Mouse (Mus musculus): ENCODE measurements at regions not wholly inside any gene's neighbourhood (a gene's known extent, or its start where the extent isn't known, plus 50 kb on each side); places are given as distances from the start of the nearest gene placed in this dataset.
A peak's percentile ranks its signal among the peaks of the same experiment; 100 is the strongest.

DNA sequence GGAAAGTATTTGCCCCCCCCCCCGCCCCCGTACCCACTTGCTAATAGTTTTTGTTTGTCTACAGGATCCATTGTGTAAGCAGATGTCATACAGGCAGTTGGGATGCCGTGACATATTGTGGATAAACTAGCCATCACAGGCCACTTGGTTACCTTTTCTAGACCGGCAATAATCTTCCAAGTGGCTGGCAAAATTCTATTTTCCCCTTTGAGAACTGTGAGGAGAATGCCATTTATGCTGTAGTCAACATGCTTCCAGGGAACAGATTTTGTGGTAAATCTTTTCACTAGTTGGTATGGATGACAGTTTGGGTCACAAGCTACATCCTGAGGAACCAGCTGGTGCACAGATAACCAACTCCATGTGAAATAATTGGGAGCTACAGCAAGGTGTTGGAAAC is 456.5 kb upstream of the Plxna2 start:
- no peak for DNase-seq

DNA sequence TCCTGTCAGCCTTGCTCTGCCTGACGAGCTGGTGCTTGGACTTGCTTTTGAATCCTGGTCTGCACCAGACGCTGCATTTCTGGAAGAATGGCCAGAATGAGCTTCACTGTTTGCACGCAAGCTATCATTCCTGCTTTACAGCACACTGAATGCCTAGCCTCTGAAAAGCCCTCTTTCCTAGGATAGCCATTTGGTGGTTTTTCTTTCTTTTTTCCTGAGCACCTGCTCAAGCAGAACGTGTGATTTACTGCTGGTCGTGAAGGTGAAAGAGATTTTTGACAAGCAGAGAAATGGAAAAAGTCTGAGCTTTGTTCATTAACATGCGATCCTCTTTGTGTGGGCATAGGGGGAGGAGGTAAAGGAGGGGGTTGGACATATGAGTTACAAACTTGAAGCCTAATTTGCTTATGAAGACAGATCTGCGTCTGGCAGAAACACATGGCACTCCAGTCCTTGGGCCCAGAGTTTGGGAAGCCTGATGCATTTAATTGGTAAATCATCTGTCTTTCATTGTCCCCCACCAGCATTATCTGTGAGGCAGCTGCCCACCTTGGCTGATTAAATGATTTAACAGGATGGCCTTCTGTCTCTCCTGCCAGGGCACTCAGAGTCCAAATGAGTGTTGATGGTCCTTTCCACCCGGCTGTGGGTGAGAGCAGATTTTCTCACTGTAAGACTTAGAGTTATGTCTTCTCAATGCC is 457.1 kb upstream of the Plxna2 start:
- DNase-seq, result peak; percentile 86

DNA sequence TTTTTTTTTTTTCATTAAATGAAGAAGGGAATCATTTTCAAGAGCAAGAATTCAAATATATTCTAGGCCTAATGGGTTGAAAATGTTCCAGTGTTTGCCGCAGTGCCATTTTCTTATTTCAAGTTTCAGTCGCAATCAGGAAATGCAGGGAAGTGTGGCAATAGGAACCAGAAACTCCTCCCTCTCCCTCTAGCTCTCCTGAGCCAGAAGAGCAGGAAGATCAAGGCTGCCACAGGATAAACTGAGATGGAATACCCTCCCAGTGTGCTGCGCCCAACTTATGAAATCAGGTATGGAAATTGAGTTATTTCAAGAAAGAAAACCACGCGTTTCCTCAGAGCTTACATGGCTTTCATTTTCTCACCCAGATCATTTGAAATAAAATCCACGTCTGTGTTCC is 460.8 kb upstream of the Plxna2 start:
- no peak for DNase-seq

DNA sequence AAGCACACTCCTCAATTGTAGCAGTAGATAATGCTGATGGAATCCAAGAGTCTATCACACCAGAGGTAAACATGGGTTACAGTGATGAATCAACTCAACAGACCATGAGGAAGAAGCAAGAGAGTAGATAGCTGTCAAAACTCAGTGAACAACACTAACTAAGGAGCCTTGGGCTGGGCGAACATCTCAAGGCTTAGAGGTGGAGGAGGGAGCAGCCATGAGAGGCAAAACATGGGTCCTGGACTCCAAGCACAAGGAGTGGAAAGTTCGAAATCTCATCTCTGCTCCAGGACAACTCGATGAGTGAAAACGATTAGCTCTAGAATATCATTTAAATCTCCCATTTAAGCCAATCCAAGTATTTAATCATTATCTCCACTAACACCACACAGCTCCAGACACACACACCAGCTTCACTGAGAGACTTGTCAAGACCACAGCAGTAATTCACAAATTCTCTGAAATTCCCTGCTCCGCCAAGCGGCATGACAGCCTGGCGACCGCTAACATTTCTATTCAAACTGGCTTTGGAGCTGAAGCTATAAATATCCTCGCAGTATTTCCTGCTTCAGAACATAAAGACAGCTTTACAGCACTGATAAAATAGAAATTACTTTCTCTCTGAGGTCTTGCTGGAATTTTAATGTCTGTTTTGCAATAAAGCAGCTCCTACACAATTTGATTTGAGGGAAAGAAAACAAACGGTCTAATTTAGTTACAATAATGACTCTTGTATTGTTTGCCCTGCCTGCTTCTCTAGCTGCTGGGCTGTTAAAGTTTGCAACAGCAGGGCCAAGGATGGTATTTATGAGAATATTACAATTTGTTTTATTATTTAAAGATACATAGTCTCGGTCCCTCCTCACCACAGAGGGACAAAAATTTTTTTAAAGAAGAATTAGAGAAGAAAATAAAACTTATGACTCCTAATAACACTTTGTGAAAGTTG is 469.3 kb upstream of the Plxna2 start:
- DNase-seq, result peak; percentile 4

DNA sequence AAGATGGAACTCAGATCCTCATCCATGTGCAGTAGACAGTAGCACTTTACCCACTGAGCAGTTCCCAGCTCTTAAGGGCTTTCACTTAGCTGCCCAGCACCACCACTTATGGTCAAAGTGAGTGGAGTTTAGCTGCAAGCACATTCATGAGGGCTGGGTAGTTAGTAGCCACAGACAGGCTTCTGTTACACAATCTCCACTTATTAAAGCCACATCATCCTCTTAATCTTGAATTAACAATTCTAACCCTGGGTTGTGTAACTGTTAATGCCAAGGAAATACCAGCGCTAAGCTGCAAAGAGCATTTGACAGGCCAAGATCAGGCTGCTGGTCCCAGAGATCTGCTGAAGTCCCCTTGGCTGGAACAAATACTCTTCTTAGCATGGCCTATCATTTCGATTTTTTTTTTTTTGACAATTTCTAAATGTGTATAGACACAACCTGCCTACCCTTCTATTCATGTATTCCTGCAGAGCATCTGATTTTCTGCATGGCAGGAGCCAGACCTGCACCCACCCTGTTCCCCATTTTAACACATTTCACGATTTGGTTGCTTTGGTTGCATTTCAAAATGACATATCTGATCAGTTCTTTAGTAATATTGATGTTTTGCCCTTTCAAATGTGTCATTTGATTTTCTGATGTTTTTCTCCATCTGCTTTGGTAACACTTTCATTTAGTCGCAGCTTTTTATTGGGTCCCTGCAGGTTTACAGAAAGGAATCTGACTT is 500.2 kb upstream of the Plxna2 start:
- DNase-seq, result peak; percentile 25

DNA sequence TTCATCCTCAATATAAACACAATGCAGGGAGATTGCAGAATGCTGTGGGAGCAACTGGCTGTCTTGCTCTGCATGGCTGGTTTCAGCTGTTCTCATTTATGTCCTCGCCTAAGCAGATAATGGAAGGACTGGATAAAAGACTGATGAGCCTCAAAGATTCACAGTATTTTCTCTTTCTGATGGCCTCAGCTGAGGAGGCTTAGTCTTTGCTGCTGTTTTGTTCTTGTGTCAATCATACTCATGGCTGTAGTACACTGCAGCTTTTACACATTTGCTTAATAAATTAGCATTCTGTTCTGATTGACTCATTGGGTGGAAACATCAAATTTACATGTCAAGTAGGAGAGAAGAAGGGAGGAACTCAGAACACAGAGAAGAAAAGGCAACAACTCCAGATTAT is 503.6 kb upstream of the Plxna2 start:
- DNase-seq, result no peak

DNA sequence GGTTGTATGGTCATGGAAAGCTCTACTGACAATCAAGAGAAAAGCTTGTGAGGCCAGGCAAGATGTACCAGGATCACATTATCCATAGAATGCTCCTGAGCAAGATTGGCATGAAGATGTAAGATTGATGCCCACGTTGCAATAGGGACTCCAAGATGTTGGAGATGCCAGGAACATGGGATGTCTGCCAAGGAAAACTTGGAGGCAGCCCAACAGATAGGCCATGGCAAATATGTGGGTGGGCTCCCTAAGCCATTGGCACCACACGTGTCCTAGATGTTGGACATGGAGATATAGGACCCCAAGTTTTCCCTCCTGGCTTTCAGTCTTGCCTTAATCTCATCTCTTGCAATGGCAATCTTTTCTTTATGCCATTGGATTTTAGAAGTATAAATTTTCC is 506.1 kb upstream of the Plxna2 start:
- DNase-seq, result no peak

DNA sequence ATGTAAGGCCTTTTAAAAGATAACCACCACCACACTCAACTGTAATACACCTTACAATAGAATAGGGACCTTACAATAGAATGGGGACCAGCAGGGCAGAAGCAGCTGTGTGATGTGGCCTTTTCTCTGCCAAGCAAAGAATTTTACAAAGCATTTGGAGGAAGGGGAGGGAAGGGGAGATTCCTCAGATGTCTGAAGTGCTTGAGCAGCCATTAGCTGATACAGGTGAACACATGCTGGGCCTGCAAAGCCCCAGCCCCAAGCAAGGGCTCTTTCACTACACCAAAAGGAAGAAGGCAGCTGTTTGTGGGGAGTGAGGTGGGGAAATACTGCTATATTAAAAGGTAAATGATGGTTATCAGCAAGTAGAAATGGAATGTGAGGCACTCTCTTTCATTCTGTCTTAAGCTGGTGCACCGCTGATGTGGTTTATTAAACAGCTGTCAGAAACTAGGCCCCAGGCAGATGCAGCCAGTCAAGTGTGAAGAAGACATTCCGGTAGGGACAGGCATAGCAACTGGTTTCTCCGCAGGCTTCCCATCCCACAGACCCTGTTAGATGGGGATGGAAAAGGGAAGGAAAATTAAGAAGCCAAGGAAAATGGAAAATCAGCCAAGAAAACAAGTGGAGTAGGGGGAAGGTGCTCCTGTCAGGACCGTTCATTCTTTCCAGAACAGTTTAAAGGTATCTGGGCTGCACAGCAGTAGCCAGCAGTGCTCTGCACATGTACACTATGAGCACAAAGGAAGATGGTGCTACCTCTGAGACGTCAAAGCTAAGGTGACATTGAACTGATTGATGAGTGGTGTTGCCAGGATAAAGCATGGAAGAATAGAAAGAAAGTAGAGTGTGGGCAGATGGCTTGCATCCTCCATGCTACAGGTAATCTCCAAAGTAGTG is 508.6 kb upstream of the Plxna2 start:
- peak; percentile 62 for DNase-seq

DNA sequence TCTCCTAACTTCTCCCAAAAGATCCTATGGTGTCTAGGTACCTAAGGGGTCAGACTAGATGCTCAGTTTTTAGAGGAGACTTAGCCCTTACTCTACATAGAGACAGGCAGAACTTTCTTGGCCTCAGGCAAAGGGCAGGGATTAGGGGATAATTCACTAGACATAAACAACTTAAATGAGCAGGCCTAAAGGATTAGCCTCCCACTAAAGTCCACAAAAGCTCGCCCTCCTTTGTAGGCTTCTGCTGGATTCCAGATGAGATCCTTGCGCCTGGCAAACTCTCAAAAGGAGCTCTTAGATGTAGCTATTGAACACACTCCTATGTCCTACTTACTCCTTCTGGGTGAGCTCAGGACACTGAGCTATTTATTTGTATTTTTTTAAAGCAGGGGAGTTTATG is 509.9 kb upstream of the Plxna2 start:
- peak; percentile 35 for DNase-seq

DNA sequence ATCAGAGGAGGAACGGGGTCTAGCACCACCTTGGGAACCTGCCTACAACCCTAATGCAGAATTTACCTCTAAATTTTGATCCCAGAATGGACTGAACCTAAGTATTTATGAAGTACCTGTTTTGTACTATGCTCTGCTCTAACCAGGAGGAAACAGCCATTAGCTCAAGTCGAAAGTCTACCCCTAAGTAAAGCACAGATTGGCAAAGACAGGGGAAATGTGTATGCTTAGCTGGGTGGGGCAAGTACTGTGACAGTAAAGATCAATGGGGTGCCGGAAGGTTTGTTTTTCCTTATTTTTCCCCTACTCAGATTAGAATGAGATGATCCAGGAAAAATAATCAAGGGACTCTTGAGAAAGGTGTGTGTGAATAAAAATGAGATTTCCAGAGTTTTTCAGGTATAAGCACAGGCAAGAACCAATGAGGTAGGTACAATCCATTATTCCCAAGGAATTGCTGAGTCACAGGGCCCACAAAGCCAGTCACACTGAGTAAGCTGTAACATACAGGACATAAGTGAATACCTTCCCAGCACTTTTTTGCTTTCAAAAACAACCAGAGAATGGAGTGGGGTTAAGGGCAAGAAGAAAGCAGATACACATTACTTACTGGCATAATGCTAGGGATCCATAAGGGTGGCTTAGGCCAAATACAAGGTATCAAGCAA is 510.6 kb upstream of the Plxna2 start:
- no peak for DNase-seq

DNA sequence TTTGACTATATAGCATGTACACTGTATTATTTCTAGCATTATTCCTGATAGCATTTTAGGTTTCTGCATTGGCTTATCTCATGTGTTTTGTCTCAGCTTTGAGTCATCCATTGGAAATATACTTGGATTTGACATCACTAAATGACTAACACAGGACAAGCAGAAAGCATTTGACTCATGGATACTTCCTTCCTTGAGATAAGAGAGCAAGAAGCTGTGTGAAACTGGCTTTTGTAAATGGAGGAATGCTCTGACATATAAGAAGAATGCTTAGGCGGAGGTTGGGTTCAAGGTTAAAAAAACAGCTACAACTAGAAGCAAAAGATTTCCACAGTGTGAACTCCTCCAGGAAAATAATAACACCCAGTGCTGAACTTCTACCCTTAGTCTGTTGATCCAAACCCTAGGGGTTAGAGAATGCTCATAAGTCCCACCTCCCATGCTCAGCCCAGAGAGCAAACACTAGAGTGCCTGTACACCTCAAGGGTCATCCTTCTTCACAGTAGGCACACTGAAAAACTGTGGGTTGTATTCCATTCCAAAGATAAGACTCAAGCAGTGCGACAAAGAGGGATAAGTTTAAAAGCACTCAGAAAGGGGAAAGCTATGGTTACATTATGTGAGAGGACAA is 528.0 kb upstream of the Plxna2 start:
- DNase-seq, result no peak

DNA sequence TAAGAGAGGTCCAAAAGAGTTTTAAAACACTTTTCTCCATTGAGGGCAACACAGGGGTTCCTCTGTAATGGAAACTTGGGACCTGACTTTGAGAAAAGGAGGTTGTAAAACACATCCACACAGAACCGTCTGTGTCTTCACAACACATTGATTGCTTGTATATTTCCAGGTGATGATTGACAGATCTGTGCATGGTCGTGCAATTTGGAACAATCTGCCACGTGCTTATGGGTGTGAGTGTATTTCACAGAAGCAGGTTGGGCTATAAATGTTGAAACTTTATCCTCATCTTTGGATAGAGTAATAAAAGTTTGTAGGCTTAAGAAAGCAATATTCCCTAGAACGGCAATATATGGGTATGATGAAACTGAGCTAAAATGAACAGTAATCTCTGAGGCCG is 559.5 kb upstream of the Plxna2 start:
- no peak for DNase-seq

DNA sequence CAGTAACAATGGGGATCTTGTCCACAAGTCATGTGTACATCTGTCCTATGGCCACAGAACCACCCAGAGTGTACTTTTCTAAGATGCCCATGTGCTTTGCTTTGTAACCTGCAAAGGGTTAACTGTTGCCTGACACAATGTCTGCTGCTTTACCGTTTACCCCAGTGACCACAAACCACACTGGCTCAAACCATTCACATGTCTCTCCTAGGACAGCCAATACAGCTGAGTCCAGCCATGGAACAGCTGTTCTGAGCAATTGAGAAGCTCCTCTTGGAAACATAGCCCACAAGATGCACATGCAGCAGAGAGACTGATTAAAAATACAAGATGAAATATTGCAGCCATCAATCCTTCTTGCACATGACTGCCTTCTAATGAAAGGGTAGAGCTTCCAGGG is 561.5 kb upstream of the Plxna2 start:
- DNase-seq, result no peak

DNA sequence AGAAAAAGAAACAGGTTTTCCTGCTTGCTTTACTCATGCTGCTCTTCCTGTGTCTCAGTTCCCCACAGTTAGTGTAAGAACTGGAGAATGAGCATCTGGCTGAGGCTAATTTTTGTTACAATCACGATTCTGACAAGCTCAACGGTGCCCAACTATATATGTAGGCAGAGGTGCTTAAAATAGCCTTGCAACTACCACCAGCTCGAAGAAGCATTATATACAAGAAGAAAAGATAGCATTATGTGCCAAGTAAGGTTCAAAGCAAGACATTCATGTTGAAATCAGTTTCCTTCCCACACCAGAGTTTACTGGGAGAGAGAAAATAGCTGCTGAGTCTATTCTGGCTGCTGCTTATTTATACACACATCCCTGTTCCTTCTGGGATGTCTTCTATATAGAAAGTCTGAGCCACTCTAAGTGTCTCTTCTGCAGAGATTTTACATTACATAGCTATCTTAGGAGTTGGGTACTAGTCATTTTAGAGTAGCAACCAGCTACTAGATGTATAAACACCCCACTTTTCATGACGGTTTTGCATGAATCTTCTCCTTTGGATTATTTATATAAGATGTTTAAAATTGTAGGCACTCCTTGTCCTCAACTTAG is 568.2 kb upstream of the Plxna2 start:
- DNase-seq, result no peak

DNA sequence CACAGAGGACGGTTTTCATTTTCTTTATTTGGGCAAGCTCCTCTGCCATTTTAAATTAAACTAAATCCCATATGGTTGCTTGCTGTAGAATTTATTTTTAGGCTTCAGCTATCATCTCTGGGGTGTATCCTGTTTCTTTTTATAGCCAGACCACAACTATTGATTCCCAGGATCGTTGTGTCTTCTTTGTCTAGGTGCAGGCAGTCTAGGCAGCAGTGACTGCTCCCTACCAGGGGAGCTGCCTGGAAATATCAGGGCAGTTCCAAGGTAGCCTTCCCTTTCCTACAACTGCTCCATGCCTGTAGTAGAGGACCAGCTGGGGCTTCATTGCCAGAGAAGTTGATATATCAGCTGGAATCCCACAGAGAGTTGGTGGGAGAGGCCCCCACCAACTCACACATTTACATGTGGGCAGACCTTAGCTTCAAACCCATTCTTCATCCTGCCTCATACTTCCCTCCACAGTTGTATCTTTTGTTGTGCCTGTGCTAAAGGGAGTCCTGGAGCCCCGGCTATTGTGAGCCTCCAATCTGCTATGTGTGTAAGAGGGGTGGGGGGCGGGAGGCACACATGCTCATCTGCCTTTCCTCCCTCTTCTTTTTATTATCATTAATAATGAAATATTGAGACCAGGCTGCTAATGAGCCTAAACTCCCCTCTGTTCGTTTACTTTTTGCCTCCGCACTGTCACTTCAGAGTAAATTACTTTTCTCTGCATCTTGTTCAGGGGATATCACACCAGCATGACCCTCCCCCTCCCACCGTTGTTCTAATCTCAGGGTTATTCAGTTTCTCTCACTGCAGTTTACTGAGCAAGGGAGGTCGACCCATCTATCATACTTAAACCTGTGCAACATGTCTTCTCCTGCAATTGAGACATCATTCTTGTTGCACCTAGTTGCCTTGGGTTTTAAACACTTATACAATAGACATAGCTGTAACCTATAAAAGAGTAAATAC is 576.3 kb upstream of the Plxna2 start:
- no peak for DNase-seq

DNA sequence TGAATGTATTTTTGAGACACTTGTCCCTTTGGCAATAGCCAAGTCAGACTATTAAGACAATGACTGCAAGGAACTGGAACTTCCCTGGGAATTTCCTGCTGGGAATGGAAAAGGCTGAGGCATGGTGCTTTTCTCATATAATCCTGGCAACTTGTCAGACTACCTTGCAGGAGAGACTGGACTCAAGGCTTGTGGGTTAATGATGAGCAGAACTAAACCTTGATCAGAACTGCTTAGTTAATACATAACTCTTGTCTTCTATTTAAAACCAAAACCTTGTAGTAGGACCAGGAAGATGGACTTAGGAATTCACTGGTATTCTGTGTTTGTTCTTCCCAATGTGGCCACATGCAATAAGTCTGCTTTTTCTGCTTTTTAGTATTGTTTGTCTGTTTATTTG is 579.3 kb upstream of the Plxna2 start:
- no peak for DNase-seq

DNA sequence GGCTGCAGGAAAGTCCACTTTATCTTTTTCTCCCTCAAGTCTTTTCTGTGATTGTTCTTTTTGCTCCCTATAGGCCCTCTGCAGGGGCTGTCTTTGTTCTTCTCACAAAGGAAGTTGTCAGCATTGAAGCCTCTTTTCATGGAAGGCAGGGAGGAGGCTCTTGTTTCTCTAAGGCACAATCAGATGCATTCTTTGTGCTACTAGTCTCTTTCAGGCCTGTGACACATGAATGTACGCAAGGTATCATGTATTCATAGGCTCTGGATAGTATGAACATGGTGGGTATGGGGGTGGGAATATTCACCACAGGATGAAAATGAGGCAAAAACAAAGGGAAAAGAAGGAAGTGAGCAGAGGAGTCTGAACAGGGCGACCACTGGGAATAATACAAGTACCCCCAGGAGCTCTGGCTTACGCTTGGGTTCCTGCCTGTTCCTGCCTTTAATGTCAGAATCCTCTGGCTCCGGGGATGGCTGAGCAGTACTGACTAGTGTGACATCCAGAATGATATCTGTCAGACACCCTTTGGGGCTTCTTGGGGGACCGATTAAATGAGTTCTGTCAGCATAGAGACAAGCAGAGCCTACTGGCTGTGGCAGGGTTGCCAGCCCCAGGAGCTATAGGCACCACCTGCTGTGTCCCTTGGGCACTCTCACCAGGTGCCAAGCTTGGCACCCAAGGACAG is 583.7 kb upstream of the Plxna2 start:
- peak; percentile 51 for DNase-seq

DNA sequence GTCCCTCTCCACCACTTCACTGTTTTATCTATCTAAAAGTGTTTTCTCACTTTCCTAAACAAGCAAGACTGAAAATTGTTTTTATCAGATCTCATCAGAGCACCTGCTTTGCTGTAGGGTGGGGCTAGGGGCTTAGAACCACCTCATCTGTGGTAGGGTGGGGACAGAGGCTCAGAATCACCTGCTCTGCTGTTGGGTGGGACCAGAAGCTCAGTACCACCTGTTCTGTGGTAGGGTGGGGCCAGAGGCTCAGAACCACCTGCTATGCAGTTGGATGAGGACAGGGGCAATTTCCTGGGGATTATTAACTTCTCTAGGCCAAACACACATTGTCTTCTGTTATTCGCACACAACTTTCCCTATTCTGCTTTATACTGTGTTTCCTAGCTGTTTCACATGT is 585.4 kb upstream of the Plxna2 start:
- DNase-seq, result no peak

DNA sequence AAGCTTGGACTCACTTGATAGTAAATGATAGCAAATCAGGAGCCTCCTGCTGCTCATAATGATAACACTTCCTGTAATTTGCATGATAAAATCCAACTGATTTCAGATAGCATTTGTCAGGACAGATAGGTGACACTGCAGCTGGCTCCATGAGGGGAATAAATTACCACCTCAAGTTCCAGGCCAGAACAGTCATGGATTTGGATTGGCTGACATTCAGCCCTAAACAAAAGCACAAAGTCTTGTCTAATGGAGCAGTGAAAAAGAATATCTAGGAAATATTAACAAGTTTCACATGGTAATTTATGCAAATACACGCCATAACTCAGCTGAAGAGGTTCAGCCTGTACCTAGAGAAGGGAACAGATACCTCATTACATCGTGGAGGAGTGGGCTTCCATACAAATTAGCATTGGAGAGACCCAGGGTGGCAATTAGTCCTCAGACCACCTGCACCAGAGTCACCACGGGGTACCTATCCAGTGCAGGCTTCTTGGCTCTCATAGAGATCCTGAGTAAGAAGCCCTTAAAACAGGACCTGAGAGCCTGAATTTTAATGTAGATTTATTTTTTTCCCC is 587.3 kb upstream of the Plxna2 start:
- DNase-seq, result no peak

Measured in retina, postnatal 1 day (tissue).